Mouse (Mus musculus) testis, adult 2 months (tissue): ENCODE results near the gene Lrrtm4. TPM values are rescaled to one million over a fixed set of nuclear protein-coding genes. Genes with fewer than 3 reads are reported as not detected.

ENCODE experiments used
- H3K27ac ChIP-seq: fragments of 200-500 bp; 2 replicates; pipeline ENCODE4 v1.5.1; 2012; ENCODE audit warnings: low read depth, low read length; ENCODE audit not compliant: control insufficient read depth, insufficient read depth
- H3K27me3 ChIP-seq: fragments of 200-500 bp; 2 replicates; pipeline ENCODE4 v1.6.1; 2012; ENCODE audit warnings: mild to moderate bottlenecking, low read length, moderate library complexity; ENCODE audit not compliant: control insufficient read depth, insufficient read depth
- H3K36me3 ChIP-seq: fragments of 200-500 bp; 2 replicates; pipeline ENCODE4 v1.6.1; 2012; ENCODE audit warnings: mild to moderate bottlenecking, low read length; ENCODE audit not compliant: control insufficient read depth, insufficient read depth
- H3K4me1 ChIP-seq: fragments of 200-500 bp; 2 replicates; pipeline ENCODE4 v1.6.1; 2012; ENCODE audit warnings: low read length; ENCODE audit not compliant: control insufficient read depth, insufficient read depth
- H3K4me3 ChIP-seq: fragments of 200-500 bp; 2 replicates; pipeline ENCODE4 v1.5.1; 2012; ENCODE audit warnings: low read depth, mild to moderate bottlenecking, low read length, moderate library complexity, mixed read lengths; ENCODE audit not compliant: control insufficient read depth
- CTCF ChIP-seq: fragments of 200-500 bp; IDR thresholded peaks from 2 replicates; pipeline ENCODE4 v1.5.1; 2012; ENCODE audit warnings: low read depth, mild to moderate bottlenecking, inconsistent platforms, low read length, moderate library complexity; ENCODE audit not compliant: control insufficient read depth, insufficient read depth, insufficient replicate concordance
- POLR2A ChIP-seq: fragments of 200-500 bp; IDR thresholded peaks from 2 replicates; pipeline ENCODE4 v1.6.1; 2012; ENCODE audit warnings: low read depth, mild to moderate bottlenecking, inconsistent platforms, low read length, moderate library complexity; ENCODE audit not compliant: control insufficient read depth
- polyA plus RNA-seq: library from polyadenylated mRNA; depleted of rRNA; stranded (reverse); fragments of >200 nt; gene quantifications from 2 replicates; pipeline ENCODE4 v1.2.3, GENCODE M21; 2012; rRNA removed

The Lrrtm4 gene
- not detected in 2 replicates for polyA plus RNA-seq

DNA sequence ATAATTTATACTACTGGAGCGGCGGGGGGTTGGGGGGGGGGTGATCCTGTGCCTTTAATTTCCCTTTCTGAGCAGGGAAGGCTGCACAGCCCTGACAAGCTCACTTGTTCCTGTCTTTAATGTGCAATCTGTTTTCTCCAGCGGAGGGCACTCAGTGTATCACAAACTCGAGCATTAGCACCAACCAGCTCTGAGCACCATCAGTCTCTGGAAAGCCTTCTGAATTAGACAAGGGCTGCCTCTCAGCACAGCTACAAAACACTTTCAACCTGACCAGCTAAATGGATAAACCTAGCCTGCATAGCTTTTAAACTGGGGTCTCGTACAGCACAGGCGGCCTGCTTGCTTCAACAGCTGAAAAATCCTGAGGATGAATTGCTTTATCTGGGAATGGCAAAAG is at the start of gene Lrrtm4:
Lrrtm4 (plus strand) TSS at position 113 of the 400 bp plus-strand sequence.
- Histone ChIP-seq H3K27ac (no peak within 1 kb of the TSS), H3K36me3 (no peaks in the 10 kb centered on the region)
- no peak for TF ChIP-seq CTCF
- TF ChIP-seq POLR2A = no peak

DNA sequence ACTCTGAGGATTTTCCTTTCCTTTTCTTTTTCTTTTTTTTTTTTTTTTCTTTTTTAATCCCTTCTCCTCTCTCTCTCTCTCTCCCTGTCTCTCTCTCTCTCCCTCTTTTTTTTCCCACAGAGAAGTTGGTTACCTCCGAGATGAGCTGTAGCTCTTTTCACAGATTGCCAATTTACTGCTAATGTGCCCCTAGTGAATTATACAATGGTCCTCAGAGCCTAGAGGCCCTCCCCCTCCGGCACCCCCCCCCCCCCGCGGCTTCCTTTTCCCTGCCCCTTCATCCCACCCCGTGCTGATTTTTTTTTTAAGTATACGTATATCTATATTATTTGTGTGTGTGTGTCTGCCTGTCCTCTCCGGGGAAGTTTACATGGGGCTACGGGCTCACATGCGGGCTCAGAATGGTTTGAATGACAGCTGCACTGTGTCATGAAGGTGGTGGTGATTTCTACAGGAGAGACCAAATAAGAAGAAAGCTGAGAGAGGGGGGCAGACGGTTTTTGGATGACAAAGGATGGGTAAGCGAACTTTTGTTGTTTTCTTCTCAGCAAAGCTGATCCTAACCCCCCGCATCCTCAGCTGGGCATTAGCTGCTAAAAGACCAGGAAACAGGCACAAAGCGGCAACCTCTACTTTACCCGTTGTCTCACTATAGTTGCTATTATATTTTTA is 648 bp downstream of the Lrrtm4 start:
- peaks cover 2% of the 10 kb centered on the region; the same call in 1 of the 2 replicates for H3K4me1 ChIP-seq
- no peak for TF ChIP-seq CTCF
- no peak for TF ChIP-seq POLR2A
- H3K27me3 ChIP-seq = 0 out of 2 replicates have a peak, but pooled peaks cover 2% of the 10 kb centered on the region
- H3K27ac ChIP-seq = no peak overlapping the region
- no peak overlapping the region for H3K4me3 ChIP-seq
- H3K36me3 ChIP-seq = no peaks in the 10 kb centered on the region

More for the DNA sequence above, at the start of gene Lrrtm4:
- Histone ChIP-seq H3K4me3 (no peak within 1 kb of the TSS), H3K27me3 (0 out of 2 replicates have a peak, but pooled peaks cover 2% of the 10 kb centered on the region), H3K4me1 (peaks cover 2% of the 10 kb centered on the region; the same call in 1 of the 2 replicates)

DNA sequence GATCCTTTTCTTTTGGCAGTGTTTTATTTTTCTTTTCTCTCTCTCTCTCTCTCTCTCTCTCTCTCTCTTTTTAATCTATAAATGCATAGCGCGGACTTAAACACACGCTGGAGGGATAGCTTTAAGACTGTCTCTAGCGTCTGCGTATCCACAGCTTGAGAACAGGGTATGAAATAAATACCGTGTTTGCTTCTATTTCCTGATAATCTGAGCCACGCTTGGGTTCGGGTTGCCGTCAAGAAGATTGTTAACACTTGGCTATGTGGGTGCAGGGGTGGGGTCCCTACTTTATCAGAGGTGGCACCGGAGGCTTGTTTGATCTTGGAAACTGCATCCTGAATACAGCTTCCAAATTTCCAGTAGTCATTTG is 1.2 kb downstream of the Lrrtm4 start:
- Histone ChIP-seq H3K27me3 (0 out of 2 replicates have a peak, but pooled peaks cover 2% of the 10 kb centered on the region), H3K4me1 (peaks cover 2% of the 10 kb centered on the region; the same call in 1 of the 2 replicates), H3K27ac (no peak overlapping the region), H3K36me3 (no peaks in the 10 kb centered on the region), H3K4me3 (no peak overlapping the region)
- no peak for TF ChIP-seq CTCF
- no peak for TF ChIP-seq POLR2A

DNA sequence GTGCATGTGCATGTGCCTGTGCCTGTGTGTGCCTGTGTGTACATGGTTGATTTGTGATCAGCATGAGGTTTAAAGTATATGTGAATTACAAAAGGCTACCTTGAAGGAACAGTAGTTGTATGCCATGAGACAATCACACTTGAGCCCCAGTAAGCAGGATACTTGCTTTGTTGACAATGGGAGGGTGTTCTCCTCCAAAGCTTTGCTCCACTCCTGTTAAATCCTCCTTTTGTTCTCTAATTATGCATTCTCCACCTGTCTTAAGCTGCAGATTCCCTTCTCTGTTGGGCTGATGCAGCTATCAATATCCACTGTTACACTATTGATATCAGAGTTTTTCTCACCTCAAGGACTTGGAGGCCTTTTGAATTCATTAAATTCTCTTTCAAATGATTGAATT is 38.2 kb downstream of the Lrrtm4 start:
- Histone ChIP-seq H3K27ac (no peak overlapping the region), H3K36me3 (no peaks in the 10 kb centered on the region), H3K27me3 (no peaks in the 10 kb centered on the region), H3K4me1 (no peaks in the 10 kb centered on the region), H3K4me3 (no peak overlapping the region)
- TF ChIP-seq POLR2A = no peak
- TF ChIP-seq CTCF = no peak

DNA sequence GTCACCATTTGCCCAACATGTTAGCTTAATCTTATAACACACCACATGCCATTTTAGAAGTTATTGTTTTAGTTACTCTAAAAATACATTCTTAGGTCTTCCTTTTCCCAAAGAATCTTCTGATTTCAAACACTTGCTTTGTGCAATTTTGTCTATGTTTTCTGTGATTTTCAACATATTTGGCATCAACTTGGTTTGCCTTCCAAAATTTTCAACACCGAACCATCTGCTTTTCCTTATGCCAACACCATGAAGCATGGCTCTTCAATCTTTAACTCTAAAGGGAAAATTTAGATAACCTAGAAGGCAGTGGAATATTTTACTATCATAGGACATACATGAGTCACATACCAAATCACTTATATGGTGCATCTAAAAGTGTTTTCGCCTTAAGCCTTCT is 59.3 kb downstream of the Lrrtm4 start:
- Histone ChIP-seq H3K4me1 (no peaks in the 10 kb centered on the region), H3K36me3 (no peaks in the 10 kb centered on the region), H3K27ac (no peak overlapping the region), H3K4me3 (no peak overlapping the region), H3K27me3 (no peaks in the 10 kb centered on the region)
- TF ChIP-seq CTCF = no peak
- TF ChIP-seq POLR2A = no peak

DNA sequence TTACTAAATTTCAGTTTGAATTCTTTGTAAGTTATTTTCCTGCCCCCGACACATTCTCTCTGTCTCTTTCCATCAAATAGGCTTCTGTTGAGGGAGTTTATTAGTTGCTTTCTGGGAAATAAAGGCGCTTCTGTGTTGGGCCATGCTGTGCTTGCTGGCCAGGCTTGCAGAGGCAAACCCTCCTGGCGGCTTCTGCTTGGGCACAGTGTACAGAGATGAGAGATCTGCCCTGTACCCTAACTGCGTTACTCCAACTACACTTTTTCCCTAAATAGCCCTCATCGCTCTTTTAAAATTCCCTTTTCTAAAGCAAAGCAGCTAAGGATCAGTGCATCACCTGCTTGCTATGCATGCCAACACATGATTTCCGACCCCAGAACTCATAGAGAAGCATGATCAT is 60.6 kb downstream of the Lrrtm4 start:
- Histone ChIP-seq H3K4me1 (no peaks in the 10 kb centered on the region), H3K4me3 (no peak overlapping the region), H3K27me3 (no peaks in the 10 kb centered on the region), H3K36me3 (no peaks in the 10 kb centered on the region), H3K27ac (no peak overlapping the region)
- TF ChIP-seq CTCF = no peak
- TF ChIP-seq POLR2A = no peak

DNA sequence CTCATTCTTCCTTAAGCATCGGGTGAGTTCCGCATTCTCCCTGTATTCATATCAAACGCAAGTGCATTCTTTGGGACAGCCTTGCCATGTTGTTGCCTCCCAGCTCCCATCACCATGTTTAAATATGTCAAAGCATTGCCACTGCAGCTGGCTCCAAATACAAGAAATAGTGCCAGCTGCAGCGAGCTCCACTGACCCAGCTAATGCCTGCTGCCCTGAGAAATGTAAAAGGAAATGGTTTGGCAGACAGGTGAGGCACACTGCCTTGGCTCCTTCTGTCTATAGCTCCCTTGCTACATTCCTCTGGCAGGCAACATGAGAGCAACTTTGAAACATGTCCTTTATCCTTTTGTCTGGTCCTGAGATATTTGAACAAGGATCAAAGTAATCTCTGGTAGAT is 76.2 kb downstream of the Lrrtm4 start:
- TF ChIP-seq CTCF = no peak
- TF ChIP-seq POLR2A = no peak
- no peaks in the 10 kb centered on the region for H3K27me3 ChIP-seq
- H3K4me3 ChIP-seq = no peak overlapping the region
- no peaks in the 10 kb centered on the region for H3K4me1 ChIP-seq
- no peak overlapping the region for H3K27ac ChIP-seq
- H3K36me3 ChIP-seq = no peaks in the 10 kb centered on the region
